Mouse (Mus musculus) heart, embryonic 10.5 days (tissue): ENCODE measurements around the gene Zfc3h1. TPM values are rescaled to one million over a fixed set of nuclear protein-coding genes. Genes with fewer than 3 reads are reported as not detected.

ENCODE experiments used
- DNase-seq: peaks from one replicate; pipeline ENCODE4 v3.0.0-alpha.2; 2017; ENCODE audit warnings: low spot score
- H3K27ac ChIP-seq: fragments of 300-500 bp; sonication (generic); 2 replicates; pipeline ENCODE4 v1.5.1; 2016; ENCODE audit warnings: mild to moderate bottlenecking
- H3K27me3 ChIP-seq: fragments of 300-500 bp; sonication (generic); 2 replicates; pipeline ENCODE4 v1.6.1; 2016; ENCODE audit warnings: mild to moderate bottlenecking; ENCODE audit not compliant: poor library complexity, insufficient read depth, severe bottlenecking
- H3K36me3 ChIP-seq: fragments of 300-500 bp; sonication (generic); 2 replicates; pipeline ENCODE4 v1.6.1; 2016; ENCODE audit warnings: mild to moderate bottlenecking, moderate library complexity
- H3K4me1 ChIP-seq: fragments of 300-500 bp; sonication (generic); 2 replicates; pipeline ENCODE4 v1.6.1; 2016; ENCODE audit warnings: mild to moderate bottlenecking
- H3K4me3 ChIP-seq: fragments of 300-500 bp; sonication (generic); 2 replicates; pipeline ENCODE4 v1.5.1; 2016; ENCODE audit warnings: mild to moderate bottlenecking, moderate library complexity
- H3K9me3 ChIP-seq: fragments of 300-500 bp; sonication (generic); 2 replicates; pipeline ENCODE4 v1.6.1; 2016; ENCODE audit warnings: mild to moderate bottlenecking, moderate library complexity
- WGBS: fragments of 180-500 bp; shearing (Covaris S2); methylation state at CpG from one replicate; pipeline ENCODE4 v1.1.7; 2016; 5-methylcytosine and 5-hydroxymethylcytosine counted together
- polyA plus RNA-seq: library from polyadenylated mRNA; unstranded; fragments of >200 nt; fragmentation: Nextera tagmentation; extraction: Ambion mirVana; gene quantifications from 2 replicates; pipeline ENCODE4 v1.2.1, GENCODE M21; 2016

Zfc3h1 gene
- 14.5 and 19.5 TPM in 2 replicates for polyA plus RNA-seq

- H3K4me3 ChIP-seq, result peak within 1 kb of the TSS; percentile 96
- H3K9me3 ChIP-seq, result no peaks in the 10 kb centered on the region
- peaks cover 22% of the 10 kb centered on the region; the same call in 1 of the 2 replicates for H3K4me1 ChIP-seq
- under 1% methylated on average over 65 of the region's 65 CpGs for WGBS
- H3K27me3 ChIP-seq, result no peaks in the 10 kb centered on the region
- peak; percentile 99 for DNase-seq
- peak within 1 kb of the TSS; percentile 96 for H3K27ac ChIP-seq
- H3K36me3 ChIP-seq, result peaks cover 10% of the 10 kb centered on the region
Observed at GRCm38 (mm10) chr10:115384221-115385017, at the start of gene Zfc3h1, which contains the start of gene Thap2. TSS of gene Zfc3h1 (plus strand) at chr10:115384959. TSS of gene Thap2 (minus strand) at chr10:115384443.

GRCm38 (mm10) chr10:115336901-115337300 lies 47.9 kb upstream of the Zfc3h1 start:
- H3K27me3 ChIP-seq, result no peaks in the 10 kb centered on the region
- H3K4me1 ChIP-seq, result no peaks in the 10 kb centered on the region; the same call in 1 of the 2 replicates
- H3K27ac ChIP-seq, result no peak overlapping the region
- no peaks in the 10 kb centered on the region for H3K9me3 ChIP-seq
- no peak overlapping the region for H3K4me3 ChIP-seq
- 73% methylated on average over 4 of the region's 4 CpGs for WGBS
- no peak for DNase-seq
- H3K36me3 ChIP-seq, result peaks cover 13% of the 10 kb centered on the region; the same call in 1 of the 2 replicates

GRCm38 (mm10) chr10:115339820-115340328 lies 44.9 kb upstream of the Zfc3h1 start:
- 85% methylated on average over 7 of the region's 7 CpGs for WGBS
- H3K27ac ChIP-seq, result no peak overlapping the region
- no peaks in the 10 kb centered on the region for H3K9me3 ChIP-seq
- no peaks in the 10 kb centered on the region for H3K27me3 ChIP-seq
- peaks cover 25% of the 10 kb centered on the region; the same call in 1 of the 2 replicates for H3K36me3 ChIP-seq
- no peak overlapping the region for H3K4me3 ChIP-seq
- no peaks in the 10 kb centered on the region for H3K4me1 ChIP-seq
- no peak for DNase-seq

GRCm38 (mm10) chr10:115342771-115343425 lies 41.9 kb upstream of the Zfc3h1 start:
- Histone ChIP-seq H3K9me3 (no peaks in the 10 kb centered on the region), H3K27ac (no peak overlapping the region), H3K27me3 (no peaks in the 10 kb centered on the region), H3K4me3 (no peak overlapping the region), H3K36me3 (peaks cover 39% of the 10 kb centered on the region), H3K4me1 (no peaks in the 10 kb centered on the region)
- DNase-seq, result peak; percentile 27
- 83% methylated on average over 4 of the region's 4 CpGs for WGBS

GRCm38 (mm10) chr10:115346444-115346843 lies 38.3 kb upstream of the Zfc3h1 start:
- Histone ChIP-seq H3K27me3 (no peaks in the 10 kb centered on the region), H3K4me3 (no peak overlapping the region), H3K27ac (no peak overlapping the region), H3K4me1 (no peaks in the 10 kb centered on the region), H3K36me3 (peaks cover 28% of the 10 kb centered on the region), H3K9me3 (no peaks in the 10 kb centered on the region)
- no peak for DNase-seq

- Histone ChIP-seq H3K4me3 (no peak overlapping the region), H3K27ac (no peak overlapping the region), H3K36me3 (peaks cover 18% of the 10 kb centered on the region), H3K27me3 (no peaks in the 10 kb centered on the region), H3K9me3 (no peaks in the 10 kb centered on the region), H3K4me1 (no peaks in the 10 kb centered on the region)
- 76% methylated on average over 6 of the region's 6 CpGs for WGBS
- no peak for DNase-seq
Observed at GRCm38 (mm10) chr10:115348131-115348530, 36.6 kb upstream of the Zfc3h1 start.

GRCm38 (mm10) chr10:115349029-115349428 lies 35.7 kb upstream of the Zfc3h1 start:
- no peak overlapping the region for H3K4me3 ChIP-seq
- H3K27me3 ChIP-seq, result no peaks in the 10 kb centered on the region
- 79% methylated on average over 10 of the region's 10 CpGs for WGBS
- H3K4me1 ChIP-seq, result no peaks in the 10 kb centered on the region
- H3K27ac ChIP-seq, result no peak overlapping the region
- H3K36me3 ChIP-seq, result peaks cover 16% of the 10 kb centered on the region
- no peaks in the 10 kb centered on the region for H3K9me3 ChIP-seq
- DNase-seq, result no peak

- Histone ChIP-seq H3K27me3 (no peaks in the 10 kb centered on the region), H3K4me1 (no peaks in the 10 kb centered on the region), H3K4me3 (no peak overlapping the region), H3K9me3 (no peaks in the 10 kb centered on the region), H3K36me3 (peaks cover 16% of the 10 kb centered on the region), H3K27ac (no peak overlapping the region)
- no peak for DNase-seq
- 86% methylated on average over 7 of the region's 7 CpGs for WGBS
Observed at GRCm38 (mm10) chr10:115349509-115349908, 35.2 kb upstream of the Zfc3h1 start.

- H3K9me3 ChIP-seq, result no peaks in the 10 kb centered on the region
- DNase-seq, result no peak
- peaks cover 11% of the 10 kb centered on the region for H3K36me3 ChIP-seq
- H3K4me1 ChIP-seq, result no peaks in the 10 kb centered on the region
- no peaks in the 10 kb centered on the region for H3K27me3 ChIP-seq
- WGBS, result 70% methylated on average over 2 of the region's 2 CpGs
- no peak overlapping the region for H3K27ac ChIP-seq
- no peak overlapping the region for H3K4me3 ChIP-seq
Observed at GRCm38 (mm10) chr10:115350810-115351397, 33.9 kb upstream of the Zfc3h1 start.

GRCm38 (mm10) chr10:115354553-115354952 lies 30.2 kb upstream of the Zfc3h1 start:
- DNase-seq, result no peak
- H3K4me3 ChIP-seq, result no peak overlapping the region
- H3K27me3 ChIP-seq, result no peaks in the 10 kb centered on the region
- H3K4me1 ChIP-seq, result no peaks in the 10 kb centered on the region
- no peaks in the 10 kb centered on the region for H3K9me3 ChIP-seq
- peaks cover 9% of the 10 kb centered on the region; the same call in 1 of the 2 replicates for H3K36me3 ChIP-seq
- 76% methylated on average over 6 of the region's 6 CpGs for WGBS
- no peak overlapping the region for H3K27ac ChIP-seq

GRCm38 (mm10) chr10:115355016-115355415 lies 29.7 kb upstream of the Zfc3h1 start:
- DNase-seq, result no peak
- Histone ChIP-seq H3K9me3 (no peaks in the 10 kb centered on the region), H3K27ac (no peak overlapping the region), H3K36me3 (peaks cover 9% of the 10 kb centered on the region; the same call in 1 of the 2 replicates), H3K27me3 (no peaks in the 10 kb centered on the region), H3K4me1 (no peaks in the 10 kb centered on the region), H3K4me3 (no peak overlapping the region)
- WGBS, result 83% methylated on average over 6 of the region's 6 CpGs

GRCm38 (mm10) chr10:115356106-115356505 lies 28.7 kb upstream of the Zfc3h1 start:
- H3K27me3 ChIP-seq, result no peaks in the 10 kb centered on the region
- DNase-seq, result no peak
- no peaks in the 10 kb centered on the region for H3K9me3 ChIP-seq
- WGBS, result 85% methylated on average over 6 of the region's 7 CpGs
- H3K27ac ChIP-seq, result no peak overlapping the region
- H3K4me3 ChIP-seq, result no peak overlapping the region
- no peaks in the 10 kb centered on the region for H3K4me1 ChIP-seq
- H3K36me3 ChIP-seq, result 0 out of 2 replicates have a peak, but pooled peaks cover 7% of the 10 kb centered on the region
